Mouse (Mus musculus): ENCODE data around the gene Gm20547.
"Not testable (repeated sequence)": the region's sequence is repeated elsewhere in the genome, so short reads cannot be mapped to it uniquely, and the experiment has no call there.

Gene Gm20547

DNA sequence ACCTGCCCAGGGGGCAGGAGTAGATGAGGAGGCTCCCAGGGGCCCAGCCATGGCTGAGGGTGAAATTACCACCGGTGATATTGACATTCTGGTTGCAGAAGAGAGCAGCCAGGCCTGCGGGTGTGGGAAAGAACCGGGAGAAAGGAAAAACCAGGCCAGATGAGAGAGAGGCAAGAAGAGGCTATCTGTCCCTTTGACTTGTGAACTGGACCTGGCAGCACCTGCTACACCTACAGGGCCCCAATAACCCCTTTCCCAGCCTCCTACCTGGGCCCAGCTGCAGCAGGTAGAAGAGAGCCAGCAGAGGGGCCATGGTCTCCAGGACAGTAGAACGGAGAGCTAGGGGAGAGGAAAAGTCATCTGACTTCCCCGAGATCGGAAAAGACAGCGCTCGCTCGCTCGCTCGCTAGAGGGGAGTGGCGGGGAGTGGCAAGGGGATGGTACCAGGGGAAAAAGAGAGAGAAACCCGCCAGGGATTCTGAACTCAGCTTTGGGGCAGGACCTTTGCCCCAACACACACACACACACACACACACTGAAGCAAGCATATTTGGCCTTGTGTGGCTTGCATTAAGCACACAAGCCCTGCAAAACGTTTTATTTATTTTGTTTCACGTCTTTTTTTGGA, at the start of gene Gm20547:
Gene Gm20547, minus strand, starts transcription at position 360 of the 628 bp plus-strand sequence.
- DNase-seq = no peak

DNA sequence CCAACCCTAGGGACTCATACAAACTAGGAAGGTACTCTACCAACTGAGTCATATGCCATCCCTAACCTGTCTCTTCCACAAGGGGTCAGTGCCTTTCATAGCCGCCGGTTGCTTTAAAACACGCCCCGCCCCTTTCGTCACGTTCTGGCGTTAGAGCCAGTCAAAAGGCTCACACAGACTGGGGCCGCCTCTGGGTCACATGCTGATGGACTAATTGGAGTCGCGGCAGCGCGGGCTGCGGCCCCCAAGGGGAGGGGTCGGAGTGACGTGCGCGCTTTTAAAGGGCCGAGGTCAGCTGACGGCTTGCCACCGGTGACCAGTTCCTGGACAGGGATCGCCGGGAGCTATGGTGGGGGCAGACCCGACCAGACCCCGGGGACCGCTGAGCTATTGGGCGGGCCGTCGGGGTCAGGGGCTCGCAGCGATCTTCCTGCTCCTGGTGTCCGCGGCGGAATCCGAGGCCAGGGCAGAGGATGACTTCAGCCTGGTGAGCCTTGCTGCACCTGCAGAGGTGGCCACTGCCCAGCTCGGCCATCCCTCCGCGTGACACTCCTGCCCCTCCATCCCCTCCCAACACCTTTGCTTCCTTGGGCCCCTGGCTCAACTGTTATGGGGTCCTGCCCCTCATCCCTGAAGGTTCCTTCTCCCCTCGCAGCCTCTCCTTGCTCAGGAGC, 49.4 kb upstream of the Gm20547 start, which contains the start of gene Neu1:
Gene Neu1, plus strand, starts transcription at position 193 of the 674 bp plus-strand sequence.
- DNase-seq = peak; percentile 96 to 97

DNA sequence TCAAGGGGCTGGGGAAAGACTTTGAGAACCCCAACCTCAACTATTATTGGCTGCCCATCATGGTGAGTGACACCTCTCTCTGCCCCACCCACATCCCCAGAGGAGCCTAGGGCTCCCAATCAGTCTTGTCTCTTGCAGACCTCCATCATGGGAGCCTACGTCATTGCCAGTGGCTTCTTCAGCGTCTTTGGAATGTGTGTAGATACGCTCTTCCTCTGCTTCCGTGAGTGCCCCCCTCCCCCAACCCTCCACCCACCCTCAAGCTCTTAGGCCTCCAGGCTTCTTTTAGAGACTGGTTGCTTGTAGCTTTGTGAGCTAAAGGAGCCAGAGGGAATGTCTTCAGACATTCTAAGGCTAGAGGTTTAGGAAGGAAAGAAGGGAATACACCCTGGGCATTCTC, 47.0 kb upstream of the Gm20547 start:
- DNase-seq = no peak

DNA sequence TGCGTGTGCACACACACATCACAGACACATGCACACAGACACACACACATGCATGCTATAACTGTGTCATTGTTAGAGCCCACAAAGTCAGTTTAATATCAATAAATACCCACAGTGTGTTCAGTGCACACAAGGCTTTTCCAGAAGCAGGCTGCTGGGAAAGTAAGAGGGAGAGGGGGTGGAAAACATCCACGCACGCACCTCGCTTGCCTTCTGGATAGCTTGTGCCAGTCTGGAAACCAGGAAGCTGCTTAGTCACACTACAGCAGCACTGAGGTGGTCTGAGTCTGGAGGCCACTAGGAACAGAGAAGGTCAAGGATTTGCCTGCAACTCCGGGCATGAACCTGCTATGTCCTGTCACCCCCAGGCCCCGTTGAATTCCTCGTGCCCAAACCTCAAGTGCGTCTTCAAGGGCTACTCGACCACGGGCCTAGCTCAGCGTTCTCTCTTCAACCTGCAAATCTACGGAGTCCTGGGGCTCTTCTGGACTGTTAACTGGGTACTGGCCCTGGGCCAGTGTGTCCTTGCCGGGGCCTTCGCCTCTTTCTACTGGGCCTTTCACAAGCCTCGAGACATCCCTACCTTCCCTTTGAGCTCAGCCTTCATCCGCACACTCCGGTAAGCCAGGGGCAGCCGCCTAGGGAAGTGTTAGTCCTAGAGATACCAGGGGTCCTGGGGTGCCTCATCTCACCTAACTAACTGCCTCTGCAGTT, 45.6 kb upstream of the Gm20547 start:
- DNase-seq = no peak

DNA sequence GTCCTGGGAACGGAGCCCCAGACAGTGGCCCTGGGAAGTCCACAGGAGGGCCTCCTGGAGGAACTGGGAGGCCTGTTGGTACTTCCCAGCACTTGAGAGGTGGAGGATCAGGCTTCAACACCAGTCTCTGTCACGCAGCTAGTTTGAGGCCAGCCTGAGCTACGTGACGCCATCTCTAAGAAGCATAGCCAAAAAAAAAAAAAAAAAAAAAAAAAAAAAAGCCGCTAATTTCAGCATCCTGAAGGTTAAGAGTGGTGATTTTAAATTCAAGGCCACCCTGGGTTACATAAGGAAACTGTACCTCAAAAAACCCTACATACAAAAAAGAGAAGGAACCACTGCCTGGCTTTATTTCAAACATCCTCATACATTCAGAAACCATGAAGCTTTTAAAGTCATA, 42.4 kb upstream of the Gm20547 start:
- no peak for DNase-seq

DNA sequence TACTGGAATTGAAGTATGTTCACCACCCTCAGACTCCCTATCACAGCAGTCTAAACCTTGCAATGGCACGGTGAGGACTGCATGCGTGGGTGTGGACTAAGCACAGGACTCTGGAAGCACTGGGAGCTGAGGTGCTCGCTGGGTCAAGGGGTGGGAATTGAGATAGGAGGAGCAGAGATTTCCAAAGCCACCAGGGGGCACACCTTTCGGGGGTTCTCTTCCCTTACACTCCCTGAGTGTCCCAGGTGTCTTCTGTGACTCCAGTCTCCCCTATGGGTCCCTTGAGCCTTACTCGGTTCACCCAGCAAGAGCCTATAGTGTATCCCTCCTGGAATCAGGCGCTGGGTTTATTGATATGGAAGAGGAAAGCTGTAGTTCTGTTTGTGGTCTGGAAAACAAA, 41.1 kb upstream of the Gm20547 start:
- peak; percentile 28 to 30 for DNase-seq

DNA sequence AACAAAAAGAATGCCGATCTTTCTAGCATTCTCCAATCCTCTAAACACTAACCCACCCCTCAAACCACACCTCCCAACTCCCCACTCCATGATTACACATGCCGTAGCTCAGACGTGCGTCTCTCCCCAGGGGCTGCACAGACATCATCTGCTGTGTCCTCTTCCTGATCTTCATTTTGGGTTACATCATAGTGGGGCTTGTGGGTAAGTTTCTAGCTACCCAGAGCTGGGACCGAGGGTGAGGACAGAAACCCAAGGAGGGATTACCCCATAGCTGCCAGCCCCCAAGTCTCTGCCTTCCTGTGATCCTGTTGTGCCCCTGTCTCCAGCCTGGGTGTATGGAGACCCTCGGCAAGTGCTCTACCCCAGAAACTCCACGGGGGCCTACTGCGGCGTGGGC, 35.3 kb upstream of the Gm20547 start:
- no peak for DNase-seq

DNA sequence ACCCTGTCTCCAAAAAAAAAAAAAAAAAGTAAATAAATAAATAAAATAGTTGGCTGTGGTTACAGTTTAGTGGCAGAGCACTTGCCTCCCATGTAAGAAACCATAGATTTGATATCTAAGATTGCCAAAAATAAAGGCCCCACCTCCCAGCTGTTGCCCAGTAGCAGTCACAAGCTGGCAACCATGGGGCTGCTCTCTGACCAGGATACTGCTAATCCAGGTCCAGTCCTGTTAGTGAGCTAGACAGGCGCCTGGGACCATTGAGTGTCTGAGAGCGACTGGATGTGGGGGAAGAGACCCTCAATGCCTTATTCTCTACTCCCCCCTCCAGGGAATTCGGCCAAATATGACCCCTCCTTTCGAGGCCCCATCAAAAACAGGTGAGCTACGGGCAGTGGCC, 34.5 kb upstream of the Gm20547 start:
- DNase-seq = no peak

DNA sequence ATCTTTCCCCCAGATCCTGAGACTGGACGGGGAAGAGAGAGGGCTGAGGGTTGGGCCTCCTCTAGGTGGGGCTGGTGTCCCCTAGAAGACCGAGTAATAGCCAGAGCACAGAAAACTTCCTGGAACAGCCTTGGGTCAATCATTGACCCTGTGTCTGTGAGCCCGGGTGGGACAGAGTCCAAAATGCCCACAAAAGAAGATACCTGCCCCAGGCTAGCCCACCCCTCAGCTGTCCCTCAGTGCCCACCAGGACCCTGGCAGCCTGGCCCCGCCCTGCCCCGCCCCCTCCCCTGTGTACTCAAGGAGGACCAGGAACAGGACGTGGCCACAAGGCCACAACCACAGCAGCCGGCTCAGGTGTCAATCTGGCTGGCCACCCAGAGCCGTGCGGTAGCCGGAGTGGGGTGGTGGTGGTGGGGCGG, 33.6 kb upstream of the Gm20547 start:
- DNase-seq = no peak

DNA sequence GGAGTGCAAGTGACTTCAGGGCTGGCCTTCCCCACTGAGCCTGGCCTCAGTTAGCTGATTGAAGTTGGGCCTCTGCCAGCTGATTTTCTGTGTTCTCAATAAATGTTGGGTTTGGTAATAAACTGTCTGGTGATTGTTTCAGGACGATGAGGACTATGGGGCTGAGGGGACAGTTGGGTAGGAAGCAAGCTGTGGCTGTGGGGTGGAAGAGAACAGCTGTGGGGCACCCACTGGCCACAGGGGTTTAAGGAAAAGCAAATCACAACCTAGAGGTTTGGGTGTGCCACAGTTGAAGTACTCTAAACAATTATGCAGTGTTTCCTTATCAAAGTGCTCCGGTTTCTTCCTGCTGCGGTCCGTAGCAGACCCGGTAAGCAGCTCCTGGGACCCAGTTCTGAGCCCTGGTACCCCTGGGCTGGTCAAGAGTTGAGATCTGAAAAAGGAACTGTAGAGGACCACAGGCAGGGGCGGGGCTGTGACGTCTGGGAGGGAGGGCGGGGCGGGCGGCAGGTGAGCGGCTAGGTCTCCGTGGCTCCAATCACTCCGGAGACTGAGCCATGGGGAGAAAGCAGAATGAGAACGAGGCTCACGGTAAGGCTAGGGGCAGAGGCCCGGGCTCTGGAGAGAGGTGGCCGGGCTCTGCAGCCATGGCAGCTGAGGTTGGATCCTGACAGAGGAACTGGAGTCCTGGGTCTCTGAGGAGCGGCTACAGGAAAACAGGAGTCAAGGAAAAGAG, 32.3 kb upstream of the Gm20547 start, which contains the start of gene Slc44a4:
Gene Slc44a4, plus strand, starts transcription at position 537 of the 736 bp plus-strand sequence.
- DNase-seq = no peak

DNA sequence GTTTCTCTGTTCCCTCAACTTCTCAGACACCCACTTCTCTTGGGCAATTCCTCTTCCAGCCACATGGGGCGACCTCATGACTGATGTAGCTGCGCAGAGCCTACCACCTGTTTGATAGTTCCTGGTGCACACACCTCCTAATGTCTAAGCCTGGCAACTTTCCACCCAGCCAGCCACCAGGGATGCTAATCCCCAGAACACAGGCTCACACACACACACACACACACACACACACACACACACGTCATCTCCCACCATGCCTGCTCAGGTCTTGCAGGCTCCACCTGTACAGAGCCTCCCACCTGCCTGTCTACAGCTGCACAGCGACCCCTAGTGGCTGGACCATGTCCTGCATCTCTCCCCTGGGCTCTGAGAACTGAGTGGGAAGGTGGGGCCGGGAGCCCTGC, 30.1 kb upstream of the Gm20547 start:
- DNase-seq = peak; percentile 95 to 96

DNA sequence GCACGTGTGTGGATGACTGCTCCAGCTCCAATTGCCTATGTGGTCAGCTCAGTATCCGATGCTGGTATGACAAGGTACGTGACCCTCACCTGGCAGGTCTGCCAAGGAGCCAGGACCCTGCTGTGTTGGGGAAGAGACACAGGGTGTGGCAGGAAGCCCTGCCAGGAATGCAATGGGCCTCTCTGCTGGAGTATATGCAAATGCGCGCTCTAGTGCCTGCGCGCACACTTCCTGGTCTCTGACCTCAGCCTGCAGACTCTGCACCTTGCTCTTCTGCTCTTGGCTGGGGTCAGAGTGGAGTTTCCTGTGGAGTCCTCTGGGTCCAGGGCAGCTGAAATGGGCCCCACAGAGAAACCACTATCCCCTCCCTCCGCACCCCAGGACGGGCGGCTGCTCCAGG, 29.1 kb upstream of the Gm20547 start:
- no peak for DNase-seq

DNA sequence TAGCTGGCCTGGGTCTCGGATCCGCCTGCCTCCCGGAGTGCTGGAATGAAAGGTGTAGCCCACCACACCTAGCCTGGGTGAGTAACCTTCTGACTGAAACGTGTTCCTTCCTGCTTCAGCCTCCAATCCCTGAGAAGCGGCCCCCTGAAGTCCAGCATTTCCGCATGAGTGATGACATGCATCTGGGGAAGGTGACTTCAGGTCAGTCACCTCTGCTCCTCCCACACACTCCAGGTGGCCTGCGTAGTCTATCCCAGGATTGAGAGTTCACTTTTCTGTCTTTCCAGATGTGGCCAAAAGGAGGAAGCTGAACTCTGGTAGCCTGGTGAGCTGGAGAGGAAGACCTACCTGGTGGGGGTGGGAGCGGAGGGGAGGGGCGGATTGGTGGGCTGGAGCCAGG, 21.1 kb upstream of the Gm20547 start:
- no peak for DNase-seq

DNA sequence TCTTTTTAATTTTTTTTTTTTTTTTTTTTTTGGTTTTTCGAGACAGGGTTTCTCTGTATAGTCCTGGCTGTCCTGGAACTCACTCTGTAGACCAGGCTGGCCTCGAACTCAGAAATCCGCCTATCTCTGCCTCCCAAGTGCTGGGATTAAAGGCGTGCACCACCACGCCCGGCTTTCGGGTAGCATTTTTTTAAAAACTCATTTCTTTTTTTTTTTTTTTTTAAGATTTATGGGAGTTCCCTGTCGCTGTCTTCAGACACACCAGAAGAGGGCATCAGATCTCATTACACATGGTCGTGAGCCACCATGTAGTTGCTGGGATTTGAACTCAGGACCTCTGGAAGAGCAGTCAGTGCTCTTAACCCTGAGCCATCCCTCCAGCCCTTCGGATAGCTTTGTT, 20.1 kb upstream of the Gm20547 start:
- not testable (repeated sequence) for DNase-seq

DNA sequence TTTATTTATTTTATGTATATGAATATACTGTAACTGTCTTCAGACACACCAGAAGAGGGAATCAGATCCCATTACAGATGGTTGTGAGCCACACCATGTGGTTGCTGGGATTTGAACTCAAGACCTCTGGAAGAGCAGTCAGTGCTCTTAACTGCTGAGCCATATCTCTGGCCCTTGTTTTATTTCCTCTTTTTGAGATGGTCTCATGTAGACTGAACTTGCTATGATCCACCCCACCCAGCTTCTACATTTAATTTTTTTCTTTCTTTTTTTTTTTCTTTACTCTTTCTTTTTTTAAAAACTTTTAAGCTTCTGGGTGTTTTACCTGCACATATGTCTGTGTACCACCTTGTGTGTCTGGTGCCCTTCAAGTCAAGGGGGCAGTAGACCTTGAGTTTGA, 19.0 kb upstream of the Gm20547 start:
- DNase-seq = not testable (repeated sequence)

DNA sequence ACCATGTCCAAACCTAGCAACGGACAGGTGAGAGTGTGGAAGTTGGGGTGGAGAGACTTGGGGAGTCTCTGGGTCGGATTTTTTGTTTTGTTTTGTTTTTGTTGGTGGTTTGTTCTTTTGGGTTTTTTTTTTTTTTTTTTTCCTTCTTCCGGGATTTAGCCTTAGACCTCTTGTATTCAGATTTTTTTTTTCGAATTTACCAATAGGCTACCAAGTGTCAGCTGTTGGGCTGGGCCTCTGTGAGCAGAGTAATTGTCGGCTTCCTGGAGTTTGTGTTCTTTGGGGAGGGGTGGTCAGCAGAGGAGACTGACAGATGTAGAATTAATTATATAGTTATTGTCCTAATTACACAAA, 18.0 kb upstream of the Gm20547 start:
- DNase-seq = peak in 1 of 2 experiments; percentile 33

DNA sequence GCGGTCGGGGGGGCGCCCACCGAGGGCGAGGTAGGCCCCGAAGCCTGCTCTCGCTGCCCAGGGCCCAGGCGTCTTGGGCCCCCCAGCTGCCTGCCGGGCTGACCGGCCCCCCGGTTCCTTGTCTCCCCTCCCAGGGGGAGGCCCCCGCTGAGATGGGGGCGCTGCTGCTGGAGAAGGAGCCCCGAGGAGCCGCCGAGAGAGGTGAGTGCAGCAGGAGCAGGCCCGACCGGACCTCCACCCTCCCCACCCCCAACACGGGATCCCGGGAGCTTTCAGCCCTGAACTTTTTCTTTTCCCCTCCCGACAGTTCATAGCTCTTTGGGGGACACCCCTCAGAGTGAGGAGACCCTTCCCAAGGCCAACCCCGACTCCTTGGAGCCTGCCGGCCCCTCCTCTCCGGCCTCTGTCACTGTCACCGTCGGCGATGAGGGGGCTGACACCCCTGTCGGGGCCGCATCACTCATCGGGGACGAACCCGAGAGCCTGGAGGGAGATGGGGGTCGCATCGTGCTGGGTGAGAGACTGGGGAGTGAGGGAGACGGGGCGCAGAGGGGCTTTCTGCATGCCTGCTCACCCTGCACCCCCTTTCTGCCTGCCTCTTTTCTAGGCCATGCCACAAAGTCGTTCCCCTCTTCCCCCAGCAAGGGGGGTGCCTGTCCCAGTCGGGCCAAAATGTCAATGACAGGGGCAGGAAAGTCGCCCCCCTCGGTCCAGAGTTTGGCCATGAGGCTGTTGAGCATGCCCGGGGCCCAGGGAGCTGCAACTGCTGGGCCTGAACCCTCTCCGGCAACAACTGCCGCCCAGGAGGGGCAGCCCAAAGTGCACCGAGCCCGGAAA, 17.4 kb upstream of the Gm20547 start:
- peak; percentile 53 to 62 for DNase-seq

DNA sequence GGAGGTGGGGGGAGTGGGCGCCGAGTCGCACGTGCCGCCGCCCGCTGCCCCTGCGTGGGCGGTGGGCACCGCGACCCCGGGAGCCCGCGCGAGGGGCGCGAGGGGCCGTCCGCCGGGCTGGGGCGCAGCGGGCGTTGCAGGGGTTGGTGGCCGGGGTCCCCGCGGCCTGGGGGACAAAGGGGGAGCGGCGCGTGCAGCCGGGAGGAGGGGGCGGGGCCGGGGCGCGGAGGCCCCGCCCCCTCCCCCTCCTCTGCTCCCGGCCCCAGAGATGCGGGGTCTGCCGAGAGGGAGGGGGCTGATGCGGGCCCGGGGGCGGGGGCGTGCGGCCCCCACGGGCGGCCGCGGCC, 16.8 kb upstream of the Gm20547 start:
- DNase-seq = no peak

DNA sequence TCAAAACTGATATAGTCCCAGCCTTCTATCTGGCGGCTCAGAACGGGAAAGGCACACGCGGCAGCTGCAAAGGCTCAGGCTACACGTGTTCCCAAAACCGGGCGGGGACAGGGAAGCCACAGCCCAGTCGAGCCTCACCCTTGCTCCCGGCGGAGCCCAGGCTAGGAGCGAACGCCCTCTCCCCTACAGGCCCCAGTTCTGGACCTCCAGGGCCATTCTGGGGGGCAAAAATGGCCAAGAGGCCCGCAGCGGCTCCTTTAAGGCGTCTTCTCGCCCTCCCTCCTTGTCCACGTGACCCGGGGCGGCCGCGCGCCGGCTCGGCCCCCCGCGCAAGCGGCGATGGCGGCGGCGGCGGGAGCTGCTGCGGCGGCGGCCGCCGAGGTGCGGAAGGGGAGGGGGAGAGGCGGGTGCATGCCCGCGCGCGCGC, 16.3 kb upstream of the Gm20547 start, which contains the start of the genes C2 and Ehmt2:
Gene C2, minus strand, starts transcription at position 106 of the 427 bp plus-strand sequence.
Gene Ehmt2, plus strand, starts transcription at position 310 of the 427 bp plus-strand sequence.
- peak; percentile 76 to 81 for DNase-seq

DNA sequence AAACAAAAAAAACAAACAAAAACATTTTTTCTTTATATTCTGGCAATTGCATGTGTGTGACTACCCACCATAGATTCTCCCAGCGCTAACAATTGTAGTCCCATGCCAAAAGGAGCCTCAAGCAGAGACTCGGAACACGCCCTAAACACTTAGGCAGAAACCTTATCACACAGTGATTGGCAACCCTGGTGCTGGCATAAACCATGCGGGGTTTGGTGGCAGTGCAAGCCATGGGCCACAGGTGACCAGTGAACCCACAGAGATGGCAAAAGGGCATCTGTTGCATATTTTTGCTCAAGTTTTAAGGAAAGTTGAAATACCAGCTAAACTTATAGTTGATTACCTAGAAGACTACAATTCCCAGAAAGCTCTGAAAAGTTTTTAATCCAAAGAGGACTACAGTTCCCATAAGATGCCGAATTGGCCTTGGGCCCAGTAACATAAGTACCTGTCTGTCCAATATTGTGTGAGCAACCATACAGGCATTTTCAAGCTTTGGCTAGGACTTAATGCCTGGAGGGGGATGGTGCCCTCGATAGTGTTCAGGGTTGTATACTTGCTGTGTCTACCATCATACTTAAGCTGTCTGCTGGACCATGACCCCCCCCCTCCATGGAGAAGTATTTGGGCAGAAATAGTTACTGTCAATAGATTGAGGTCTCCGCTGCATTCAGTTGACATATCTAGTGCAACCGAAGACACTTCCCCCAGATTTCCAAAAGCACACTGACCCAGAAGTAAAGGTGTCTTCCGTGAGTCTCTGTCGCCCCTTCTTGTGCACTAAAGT, 15.7 kb upstream of the Gm20547 start:
- peak in 1 of 2 experiments; percentile 23 for DNase-seq

DNA sequence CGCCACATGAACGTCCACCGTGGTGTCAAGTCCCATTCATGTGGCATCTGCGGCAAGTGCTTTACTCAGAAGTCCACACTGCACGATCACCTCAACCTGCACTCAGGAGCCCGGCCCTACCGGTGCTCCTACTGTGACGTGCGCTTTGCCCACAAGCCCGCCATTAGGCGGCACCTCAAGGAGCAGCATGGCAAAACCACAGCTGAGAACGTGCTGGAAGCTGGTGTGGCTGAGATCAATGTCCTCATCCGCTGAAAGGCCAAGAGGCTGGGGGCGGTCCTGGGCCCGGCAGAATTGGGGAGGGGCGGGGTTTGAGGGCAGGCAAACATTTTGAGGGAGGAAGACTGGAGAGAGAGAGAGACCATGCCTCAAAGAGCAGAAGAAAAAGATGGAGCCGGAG, 14.5 kb upstream of the Gm20547 start:
- no peak for DNase-seq

Data from B cell, adult 2 months (primary cell).